Mouse (Mus musculus) small intestine, adult 2 months (tissue): ENCODE results near the gene Tial1. TPM values are rescaled to one million over a fixed set of nuclear protein-coding genes. Genes with fewer than 3 reads are reported as not detected.
A peak's percentile ranks its signal among the peaks of the same experiment; 100 is the strongest.

Experiments used
- H3K27ac ChIP-seq: fragments of 200-500 bp; 2 replicates; pipeline ENCODE4 v1.5.1; 2012; ENCODE audit warnings: low read depth, low read length, control low read depth, inconsistent platforms; ENCODE audit not compliant: insufficient read depth
- H3K27me3 ChIP-seq: fragments of 200-500 bp; 2 replicates; pipeline ENCODE4 v1.6.1; 2012; ENCODE audit warnings: mild to moderate bottlenecking, moderate library complexity, low read length, inconsistent platforms; ENCODE audit not compliant: control insufficient read depth, insufficient read depth
- H3K36me3 ChIP-seq: fragments of 200-500 bp; 2 replicates; pipeline ENCODE4 v1.6.1; 2012; ENCODE audit warnings: mild to moderate bottlenecking, low read length, control low read depth, inconsistent platforms; ENCODE audit not compliant: control insufficient read depth, insufficient read depth
- H3K4me1 ChIP-seq: fragments of 200-500 bp; 2 replicates; pipeline ENCODE4 v1.6.1; 2012; ENCODE audit warnings: low read length, inconsistent platforms, mixed read lengths; ENCODE audit not compliant: control insufficient read depth, insufficient read depth, insufficient read length
- H3K4me3 ChIP-seq: fragments of 200-500 bp; 2 replicates; pipeline ENCODE4 v1.5.1; 2012; ENCODE audit warnings: low read depth, mild to moderate bottlenecking, control low read depth, inconsistent platforms, low read length, moderate library complexity
- CTCF ChIP-seq: fragments of 200-500 bp; IDR thresholded peaks from 2 replicates; pipeline ENCODE4 v1.5.1; 2012; ENCODE audit warnings: low read depth, mild to moderate bottlenecking, control low read depth, inconsistent platforms, low read length, moderate library complexity, mixed read lengths; ENCODE audit not compliant: insufficient replicate concordance, insufficient read length; ENCODE audit errors: extremely low read depth
- POLR2A ChIP-seq: fragments of 200-500 bp; IDR thresholded peaks from 2 replicates; pipeline ENCODE4 v1.6.1; 2012; ENCODE audit warnings: low read depth, mild to moderate bottlenecking, control low read depth, inconsistent platforms, low read length, moderate library complexity
- WGBS: fragments of 180-500 bp; shearing (Covaris S2); methylation state at CpG from one replicate; pipeline ENCODE4 v1.1.7; 2018; 5-methylcytosine and 5-hydroxymethylcytosine counted together
- polyA plus RNA-seq: library from polyadenylated mRNA; depleted of rRNA; stranded (reverse); fragments of >200 nt; gene quantifications from 2 replicates; pipeline ENCODE4 v1.2.3, GENCODE M21; 2012

Tial1 gene
- polyA plus RNA-seq, 1 experiment, result 11.6 TPM

DNA sequence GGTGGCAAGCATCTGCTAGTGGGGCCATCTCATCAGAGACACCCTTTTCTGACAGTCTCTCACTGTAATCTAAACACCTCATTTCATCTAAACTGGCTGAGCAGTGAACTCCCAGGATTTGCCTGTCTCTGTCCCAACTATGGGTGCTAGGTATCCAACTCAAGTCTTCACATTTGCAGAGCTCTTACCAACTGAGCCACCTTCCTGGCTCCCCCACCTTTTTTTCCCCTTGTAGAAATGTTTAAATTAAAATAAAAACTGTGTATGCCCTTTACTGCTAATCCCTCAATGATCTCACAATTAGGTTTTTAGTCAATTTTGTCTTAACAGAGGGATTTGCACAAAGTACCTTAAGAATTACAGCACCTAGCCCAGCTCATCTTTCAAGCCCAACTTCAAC, 23.4 kb downstream of the Tial1 start:
- H3K4me3 ChIP-seq, result no peak overlapping the region
- H3K27me3 ChIP-seq, result no peaks in the 10 kb centered on the region
- peaks cover 18% of the 10 kb centered on the region for H3K36me3 ChIP-seq
- H3K27ac ChIP-seq, result no peak overlapping the region
- no peaks in the 10 kb centered on the region for H3K4me1 ChIP-seq
- TF ChIP-seq POLR2A (no peak), CTCF (no peak)

DNA sequence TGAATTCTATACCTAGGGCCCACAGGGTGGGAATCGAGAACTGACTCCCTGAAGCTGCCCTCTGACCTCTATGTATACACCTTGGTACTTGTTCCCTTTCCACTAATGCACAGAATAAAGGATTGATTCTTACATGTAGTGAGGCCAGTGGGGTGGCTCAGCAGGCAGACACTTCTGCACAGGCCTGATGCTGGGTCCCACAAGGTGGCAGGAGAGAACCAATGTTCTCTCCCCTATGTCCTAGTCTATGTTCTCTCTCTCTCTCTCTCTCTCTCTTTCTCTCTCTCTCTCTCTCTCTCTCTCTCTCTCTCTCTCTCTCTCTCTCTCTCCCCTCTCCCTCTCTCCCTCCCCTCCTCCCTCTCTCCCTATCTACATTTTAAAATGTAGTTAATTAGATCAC, 28.3 kb downstream of the Tial1 start:
- TF ChIP-seq POLR2A, result no peak
- 0 out of 2 replicates have a peak, but pooled peaks have one; percentile 5 for TF ChIP-seq CTCF
- Histone ChIP-seq H3K27me3 (no peaks in the 10 kb centered on the region), H3K36me3 (no peaks in the 10 kb centered on the region), H3K27ac (no peak overlapping the region), H3K4me3 (no peak overlapping the region), H3K4me1 (no peaks in the 10 kb centered on the region)
- 48% methylated on average over 1 of the region's 1 CpGs for WGBS

DNA sequence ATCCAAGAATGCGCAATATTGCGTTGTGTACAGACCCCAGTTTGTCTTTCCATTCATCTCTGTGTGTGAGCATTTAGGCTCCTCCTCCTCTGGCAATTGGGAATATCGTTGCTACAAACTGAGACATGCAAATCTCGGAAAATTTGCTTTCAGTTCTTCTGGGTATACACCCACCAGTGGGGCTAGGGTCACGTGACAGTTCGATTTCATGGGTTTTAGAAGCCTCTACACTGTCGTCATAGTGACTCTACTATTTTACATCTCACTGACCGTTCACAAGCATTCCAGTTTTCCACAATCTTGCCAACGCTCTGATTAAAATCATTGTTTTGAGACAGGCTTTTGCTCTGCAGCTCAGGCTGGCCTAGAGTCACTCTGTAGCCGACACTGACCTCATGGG, 28.9 kb downstream of the Tial1 start:
- Histone ChIP-seq H3K27ac (no peak overlapping the region), H3K27me3 (no peaks in the 10 kb centered on the region), H3K4me3 (no peak overlapping the region), H3K4me1 (no peaks in the 10 kb centered on the region), H3K36me3 (no peaks in the 10 kb centered on the region)
- TF ChIP-seq POLR2A, result no peak
- no peak for TF ChIP-seq CTCF
- WGBS, result 61% methylated on average over 10 of the region's 10 CpGs

DNA sequence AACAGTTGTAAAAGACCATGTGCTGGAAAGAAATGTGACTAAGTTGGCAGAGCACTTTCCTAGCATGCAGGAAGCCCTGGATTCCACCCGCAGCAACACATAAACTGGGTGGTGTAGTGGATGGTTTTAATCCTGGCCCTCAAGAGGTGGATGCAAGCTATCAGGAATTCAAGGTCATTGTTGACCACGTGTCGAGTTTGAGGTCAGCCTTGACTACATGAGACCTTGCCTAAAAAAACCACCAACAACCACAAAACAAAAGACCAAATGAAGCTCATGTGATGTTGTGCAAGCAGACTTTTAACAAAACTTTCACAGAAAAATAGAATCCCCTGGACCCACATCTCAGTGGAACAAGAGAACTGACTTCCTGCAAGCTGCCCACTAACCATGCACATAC, 39.0 kb downstream of the Tial1 start:
- no peaks in the 10 kb centered on the region for H3K4me1 ChIP-seq
- TF ChIP-seq POLR2A (no peak), CTCF (no peak)
- H3K4me3 ChIP-seq, result no peak overlapping the region
- WGBS, result 53% methylated on average over 3 of the region's 3 CpGs
- H3K27me3 ChIP-seq, result peaks cover 22% of the 10 kb centered on the region
- H3K36me3 ChIP-seq, result no peaks in the 10 kb centered on the region
- no peak overlapping the region for H3K27ac ChIP-seq

DNA sequence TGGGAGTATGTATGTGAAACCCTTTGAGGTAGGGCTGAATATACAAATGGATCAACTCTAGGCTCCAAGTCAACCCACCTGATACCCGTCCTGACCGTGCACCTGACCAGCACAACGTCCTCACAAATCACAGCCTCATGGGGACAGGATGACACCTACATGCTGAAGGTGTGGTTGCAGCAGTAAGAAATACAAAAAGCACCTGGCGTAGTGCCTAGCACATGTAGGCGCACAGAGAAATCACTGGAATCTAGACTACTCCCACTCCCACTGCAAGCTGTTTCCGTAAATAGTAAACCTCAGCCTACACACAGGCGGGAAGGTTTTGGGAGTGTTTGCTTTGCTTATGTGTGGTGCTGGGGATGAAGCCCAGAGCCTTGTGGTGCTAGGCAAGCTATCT, 39.8 kb downstream of the Tial1 start:
- 71% methylated on average over 7 of the region's 7 CpGs for WGBS
- Histone ChIP-seq H3K4me1 (no peaks in the 10 kb centered on the region), H3K4me3 (no peak overlapping the region), H3K27ac (no peak overlapping the region), H3K27me3 (peaks cover 26% of the 10 kb centered on the region), H3K36me3 (no peaks in the 10 kb centered on the region)
- TF ChIP-seq POLR2A (no peak), CTCF (no peak)

DNA sequence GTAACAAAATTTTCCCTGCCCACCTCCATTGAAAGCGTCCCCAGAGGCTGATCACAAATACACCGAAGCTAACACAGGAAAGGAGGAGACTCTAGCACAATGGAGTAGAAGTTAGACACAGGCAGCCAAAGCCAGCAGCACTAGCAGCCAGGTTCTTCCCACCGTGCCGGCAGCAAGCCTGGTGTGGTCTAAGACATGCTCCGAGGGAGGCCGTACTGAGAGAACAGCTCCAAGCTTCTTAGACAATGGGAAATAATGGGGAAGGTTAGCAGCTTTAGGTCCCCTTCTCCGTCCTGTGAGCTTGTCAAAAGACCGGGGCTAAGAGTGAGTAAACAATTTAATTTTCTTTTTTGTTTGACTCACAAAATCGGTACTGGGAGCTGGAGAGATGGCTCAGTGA, 41.8 kb downstream of the Tial1 start:
- Histone ChIP-seq H3K27me3 (peaks cover 28% of the 10 kb centered on the region), H3K4me3 (no peak overlapping the region), H3K4me1 (no peaks in the 10 kb centered on the region), H3K27ac (no peak overlapping the region), H3K36me3 (no peaks in the 10 kb centered on the region)
- TF ChIP-seq POLR2A, result no peak
- WGBS, result 39% methylated on average over 9 of the region's 9 CpGs

DNA sequence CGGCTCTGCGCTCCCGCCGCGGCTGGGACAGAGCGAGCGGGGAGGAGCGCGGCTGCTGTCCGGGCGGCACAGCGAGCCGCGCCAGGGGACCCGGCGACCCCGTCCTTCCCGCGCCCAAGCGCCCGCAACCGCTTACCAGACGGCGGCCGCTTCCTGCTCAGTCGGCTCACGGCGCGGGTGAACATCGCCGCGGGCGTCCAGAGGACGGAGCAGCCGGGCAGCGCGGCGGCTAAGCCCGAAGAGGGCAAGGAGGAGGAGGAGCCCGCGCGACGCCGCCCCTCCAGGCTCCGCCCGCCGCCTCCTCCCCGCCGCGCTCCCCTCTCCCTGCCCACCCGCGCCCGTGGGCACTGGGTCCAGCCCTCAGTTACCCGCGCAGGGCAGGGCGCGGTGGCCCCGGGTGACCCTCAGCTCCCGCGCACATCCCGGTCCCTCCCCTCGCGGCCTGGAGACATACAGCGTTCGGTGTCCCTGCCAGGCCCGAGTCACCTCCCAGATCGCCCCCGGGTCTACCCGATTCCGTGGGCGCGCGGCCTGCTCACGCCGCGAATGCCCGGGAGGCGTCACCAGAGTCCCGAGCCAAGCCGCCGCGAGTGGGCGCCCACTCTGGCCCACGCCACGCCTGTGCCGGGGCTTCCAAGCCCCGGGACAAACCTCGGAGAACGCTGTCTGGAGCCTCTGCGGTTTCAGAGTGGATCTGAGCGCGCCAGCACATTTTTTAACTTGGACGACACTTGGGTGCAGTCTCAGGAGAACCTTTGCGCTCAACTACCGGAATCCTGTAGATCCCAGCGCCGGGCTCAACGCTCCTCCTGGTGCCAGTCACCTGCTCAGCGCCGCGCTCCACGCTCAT, 43.4 kb downstream of the Tial1 start, which contains the start of gene Rgs10:
TSS of gene Rgs10 (minus strand) at position 829 of the 850 bp plus-strand sequence.
- no peaks in the 10 kb centered on the region for H3K4me1 ChIP-seq
- TF ChIP-seq POLR2A, result no peak; the same call in 1 of the 2 replicates
- TF ChIP-seq CTCF, result no peak
- H3K4me3 ChIP-seq, result peak within 1 kb of the TSS; percentile 79
- no peak within 1 kb of the TSS for H3K27ac ChIP-seq
- under 1% methylated on average over 98 of the region's 102 CpGs for WGBS
- H3K36me3 ChIP-seq, result no peaks in the 10 kb centered on the region
- peaks cover 28% of the 10 kb centered on the region for H3K27me3 ChIP-seq
